Mouse (Mus musculus): ENCODE data around the gene Tnik.

DNA sequence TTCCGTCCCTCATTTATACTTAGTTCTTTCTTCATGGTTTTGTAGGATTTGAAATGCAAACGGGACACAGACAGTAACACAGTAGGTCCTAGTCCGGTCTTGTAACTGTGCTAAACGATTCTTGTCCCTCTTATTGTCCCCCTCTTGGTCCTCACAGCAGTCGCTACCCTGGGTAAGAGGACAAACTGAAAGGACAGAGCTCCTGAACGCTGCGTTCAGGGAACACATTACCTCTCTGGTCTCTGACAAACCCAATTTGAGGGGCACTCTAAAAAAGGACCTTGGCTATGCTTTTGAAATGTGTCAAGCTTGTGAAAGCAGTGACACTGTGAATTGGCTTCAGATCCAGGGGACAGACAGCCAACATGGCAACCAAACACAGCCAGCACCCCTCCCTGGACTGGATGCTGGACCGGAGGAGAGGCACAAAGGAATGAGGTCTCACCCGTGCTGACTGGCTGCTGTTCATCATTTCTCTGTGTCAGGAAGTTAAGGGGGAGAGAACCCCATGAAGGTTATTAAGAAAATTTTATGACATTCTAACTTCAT lies 37.6 kb upstream of the Tnik start:
- TF ChIP-seq CTCF (conservative IDR thresholded peaks at IDR 0.05; ENCODE audit: low read length) (no peak), NANOG (IDR thresholded peaks at IDR 0.05; ENCODE audit: borderline replicate concordance, low read length) (no peak), POU5F1 (IDR thresholded peaks at IDR 0.05; ENCODE audit: borderline replicate concordance, low read length) (no peak)

All from E14TG2a.4 (cell line).